Mouse (Mus musculus) R1 (cell line): Measurements from ENCODE around the gene Zdhhc20.
"Not testable (repeated sequence)": the region's sequence is repeated elsewhere in the genome, so short reads cannot be mapped to it uniquely, and the experiment has no call there.

ENCODE experiments used
- DNase-seq: peaks from one replicate; pipeline ENCODE4 v3.0.0-alpha.2; 2018; ENCODE audit warnings: low read depth, low spot score

Gene Zdhhc20

DNA sequence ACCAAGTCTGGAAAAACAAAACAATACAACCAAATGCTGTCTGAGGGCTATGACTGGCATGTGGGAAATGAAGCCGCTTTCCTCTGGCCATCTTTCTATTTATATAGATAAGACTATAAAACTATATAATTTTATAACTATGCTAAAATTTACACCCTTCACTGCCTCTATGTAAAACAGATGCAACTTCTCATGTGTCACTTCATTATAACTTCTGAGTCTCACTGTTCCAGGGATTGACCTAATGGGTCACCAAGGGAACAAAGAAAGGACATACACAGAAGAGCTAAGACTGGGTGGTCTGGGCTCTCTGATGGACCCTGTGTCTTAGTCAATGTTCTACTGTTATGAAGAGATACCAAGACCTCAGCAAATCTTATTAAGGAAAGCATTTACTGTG, 2.9 kb upstream of the Zdhhc20 start:
- no peak for DNase-seq

- peak; percentile 87 for DNase-seq
These were observed 500 bp downstream of the Zdhhc20 start for GRCm38 (mm10) chr14:57889541-57890010.

DNA sequence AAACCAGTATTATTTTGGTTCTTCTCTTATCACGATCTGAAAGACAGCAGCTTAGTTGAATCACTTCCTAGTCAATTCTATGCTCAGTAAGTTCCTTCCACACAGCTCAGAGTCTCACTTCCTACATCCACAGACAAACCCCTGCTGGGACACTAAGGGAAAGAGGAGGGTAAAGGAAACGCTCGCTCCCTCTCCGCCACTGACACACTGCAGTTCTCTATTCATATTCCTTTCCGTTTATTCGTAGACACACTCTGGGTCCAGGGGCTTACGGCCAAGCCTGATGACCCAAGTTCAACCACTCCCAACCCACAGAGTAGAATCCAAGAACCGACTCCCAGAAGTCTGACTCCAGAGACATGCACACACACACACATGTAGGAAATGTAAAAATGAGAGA, 2.9 kb downstream of the Zdhhc20 start:
- DNase-seq, result peak; percentile 58

- DNase-seq, result no peak
These were observed 4.0 kb downstream of the Zdhhc20 start for GRCm38 (mm10) chr14:57886032-57886431.

GRCm38 (mm10) chr14:57883341-57883740, 6.7 kb downstream of the Zdhhc20 start:
- no peak for DNase-seq

- DNase-seq, result no peak
These were observed 7.4 kb downstream of the Zdhhc20 start for GRCm38 (mm10) chr14:57882720-57883119.

- peak; percentile 88 for DNase-seq
These were observed 8.3 kb downstream of the Zdhhc20 start for GRCm38 (mm10) chr14:57881793-57882192.

- no peak for DNase-seq
These were observed 9.0 kb downstream of the Zdhhc20 start for GRCm38 (mm10) chr14:57881074-57881473.

DNA sequence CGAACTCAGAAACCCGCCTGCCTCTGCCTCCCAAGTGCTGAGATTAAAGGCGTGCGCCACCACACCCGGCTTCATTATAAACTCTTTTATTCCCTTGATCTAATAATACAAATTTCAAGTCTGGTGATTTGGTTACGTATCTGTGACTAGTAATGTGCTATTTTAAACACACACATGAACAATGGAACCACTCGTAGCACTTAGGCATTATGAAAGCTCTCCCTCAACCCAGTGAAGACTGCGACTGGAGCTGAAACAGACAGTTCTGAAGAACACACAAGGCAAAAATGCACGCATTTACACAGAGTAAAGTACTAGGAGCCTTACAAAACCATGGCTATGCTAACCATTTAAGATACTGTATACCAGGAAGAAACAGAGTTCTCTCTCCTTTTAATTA, 12.2 kb downstream of the Zdhhc20 start:
- no peak for DNase-seq

GRCm38 (mm10) chr14:57866676-57867276, 23.3 kb downstream of the Zdhhc20 start:
- no peak for DNase-seq

DNA sequence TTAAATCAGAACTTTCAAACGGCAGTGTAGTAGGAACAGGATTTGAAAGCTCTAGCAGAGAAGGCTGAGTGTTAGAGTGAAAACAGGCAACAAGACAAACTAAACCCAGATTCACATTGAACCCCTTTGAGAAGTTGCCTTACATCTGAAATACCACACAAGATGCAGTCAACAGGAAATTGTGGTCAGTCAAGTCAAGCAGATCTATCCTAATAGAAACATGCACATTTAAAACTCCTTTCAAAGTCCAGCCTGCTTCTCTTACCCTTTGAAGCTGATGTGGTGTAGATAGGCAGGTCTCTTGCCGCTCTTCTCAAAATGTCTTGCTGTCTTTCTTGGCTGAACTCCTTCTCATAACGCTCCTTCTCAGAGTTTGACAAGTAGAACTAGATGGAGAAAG, 24.8 kb downstream of the Zdhhc20 start:
- DNase-seq, result no peak

- no peak for DNase-seq
These were observed 26.9 kb downstream of the Zdhhc20 start for GRCm38 (mm10) chr14:57863129-57863528.

DNA sequence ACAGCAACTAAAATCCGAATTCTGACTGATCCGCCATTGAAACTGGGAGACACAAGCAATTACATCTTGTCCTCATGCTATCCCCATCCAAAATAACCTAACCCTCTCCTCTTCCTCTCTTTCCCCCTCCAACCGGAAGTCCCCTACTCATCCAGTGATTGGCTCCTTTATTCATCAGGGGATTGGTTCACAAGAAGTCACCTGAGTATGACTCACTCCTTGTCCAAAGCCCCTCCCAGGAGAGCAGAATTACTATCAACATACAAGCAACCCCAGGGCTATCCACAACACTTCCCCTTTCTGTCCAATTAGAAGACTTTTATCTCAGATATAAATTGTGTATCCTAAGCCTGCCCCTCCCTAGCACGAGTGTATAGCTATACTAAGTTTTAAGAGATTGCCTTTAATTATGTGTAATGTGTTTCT, 28.1 kb downstream of the Zdhhc20 start:
- peak; percentile 86 for DNase-seq

DNA sequence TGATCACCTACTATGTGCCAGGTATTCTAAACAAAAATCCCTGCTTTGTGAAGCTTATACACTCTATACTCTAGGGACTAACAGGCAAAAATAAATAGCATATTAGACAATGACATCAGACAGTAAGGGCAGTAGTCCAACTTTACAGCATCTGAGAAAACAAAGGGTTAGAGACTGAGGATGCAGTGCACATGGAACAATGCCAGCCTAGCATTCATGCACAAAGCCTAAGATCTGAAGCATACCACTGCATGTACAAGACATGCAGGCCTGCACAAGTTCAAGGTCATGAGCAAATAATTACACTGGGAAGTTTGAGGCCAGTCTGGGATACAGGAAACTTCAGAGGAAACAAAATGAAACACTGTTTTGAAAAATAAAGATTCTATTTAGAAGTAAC, 30.6 kb downstream of the Zdhhc20 start:
- no peak for DNase-seq

GRCm38 (mm10) chr14:57858601-57859000, 31.5 kb downstream of the Zdhhc20 start:
- no peak for DNase-seq

DNA sequence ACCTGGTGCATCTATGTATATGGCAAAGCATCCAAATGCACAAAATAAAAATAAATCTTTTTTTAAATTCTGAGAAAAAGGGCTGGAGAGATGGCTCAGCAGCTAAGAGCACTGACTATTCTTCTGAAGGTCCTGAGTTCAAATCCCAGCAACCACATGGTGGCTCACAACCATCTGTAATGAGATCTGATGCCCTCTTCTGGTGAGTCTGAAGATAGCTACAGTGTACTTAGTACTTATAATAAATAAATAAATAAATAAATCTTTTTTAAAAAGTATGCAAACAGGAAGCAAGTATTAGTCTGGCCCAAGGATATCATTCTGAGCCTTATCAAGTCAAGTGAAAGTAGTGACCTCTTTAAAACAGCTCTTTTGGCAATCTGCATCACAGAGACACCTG, 34.0 kb downstream of the Zdhhc20 start:
- DNase-seq, result not testable (repeated sequence)

GRCm38 (mm10) chr14:57852961-57853360, 37.1 kb downstream of the Zdhhc20 start:
- DNase-seq, result peak; percentile 86

GRCm38 (mm10) chr14:57850330-57850729, 39.7 kb downstream of the Zdhhc20 start:
- peak; percentile 41 for DNase-seq

- DNase-seq, result peak; percentile 91
These were observed 41.4 kb downstream of the Zdhhc20 start for GRCm38 (mm10) chr14:57848646-57849045.

- peak; percentile 97 for DNase-seq
These were observed 42.0 kb downstream of the Zdhhc20 start for GRCm38 (mm10) chr14:57848061-57848460.

DNA sequence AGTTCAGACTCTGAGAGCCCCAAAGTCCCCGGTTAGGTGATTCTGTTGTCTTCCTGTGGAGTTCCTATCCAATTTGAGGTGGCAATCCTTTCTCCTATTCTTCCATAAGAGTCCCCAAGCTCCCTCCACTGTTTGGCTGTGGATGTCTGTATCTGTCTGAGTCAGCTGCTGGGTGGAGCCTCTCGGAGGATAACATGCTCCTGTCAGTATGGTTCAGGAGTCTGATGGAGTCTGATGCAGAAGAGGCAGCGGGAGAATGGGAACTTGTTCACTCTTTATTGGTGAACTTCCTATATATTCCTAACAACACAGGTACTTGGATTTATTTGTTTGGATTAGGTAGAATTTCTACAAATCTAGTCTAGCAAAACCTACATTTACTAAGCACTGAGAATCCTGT, 45.5 kb downstream of the Zdhhc20 start:
- no peak for DNase-seq

DNA sequence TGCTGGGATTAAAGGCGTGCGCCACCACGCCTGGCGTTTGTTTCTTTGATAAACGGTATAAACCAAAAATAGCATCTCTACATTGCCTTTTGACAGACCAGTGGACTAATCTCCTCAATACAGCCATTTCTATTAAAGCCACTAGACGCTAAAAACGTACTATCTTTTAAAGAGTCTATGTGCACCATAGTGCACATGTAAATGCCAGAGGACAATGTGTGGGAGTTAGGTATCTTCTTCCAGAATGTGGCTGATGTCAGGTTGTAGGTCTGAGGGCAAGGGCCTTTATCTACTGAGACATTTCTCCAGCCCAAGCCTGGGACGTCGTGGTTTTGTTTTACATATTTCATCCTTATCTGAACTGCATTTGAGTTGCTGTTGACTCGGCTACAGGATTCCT, 54.9 kb downstream of the Zdhhc20 start:
- DNase-seq, result no peak

DNA sequence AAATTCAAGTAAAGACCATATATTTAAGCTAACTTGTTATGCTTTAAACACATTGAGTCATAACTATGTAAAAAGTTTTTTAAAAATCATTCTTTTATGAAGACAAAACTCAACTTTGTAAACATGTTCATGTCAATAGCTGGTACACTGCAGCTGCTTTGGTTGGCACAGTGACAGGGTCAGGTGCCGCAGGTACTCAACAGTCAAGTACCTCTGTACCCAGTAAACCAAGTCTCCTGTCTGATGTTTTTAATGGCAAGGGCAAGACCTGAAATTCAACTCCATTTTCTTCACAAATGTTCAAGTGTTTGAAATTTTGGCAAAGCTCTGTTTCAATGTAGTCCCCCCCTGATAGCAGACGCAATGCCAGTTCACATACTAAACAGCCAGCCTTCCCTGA, 56.5 kb downstream of the Zdhhc20 start:
- DNase-seq, result no peak

- no peak for DNase-seq
These were observed 62.8 kb downstream of the Zdhhc20 start for GRCm38 (mm10) chr14:57827284-57827683.
